Mouse (Mus musculus): ENCODE measurements around the gene Il25. TPM values are rescaled to one million over a fixed set of nuclear protein-coding genes. Genes with fewer than 3 reads are reported as not detected.

Il25 gene
- not detected in 2 replicates for polyA plus RNA-seq (2012; rRNA removed; ENCODE audit: low replicate concordance)

GRCm38 (mm10) chr14:54932645-54933150, at the start of gene Il25:
Gene Il25 (plus strand): TSS chr14:54932695.

GRCm38 (mm10) chr14:54883154-54884021, 49.1 kb upstream of the Il25 start, which contains the start of the genes Bcl2l2 and Gm20521:
Gene Bcl2l2 (plus strand): TSS chr14:54883377.
Gene Gm20521 (plus strand): TSS chr14:54883441.

GRCm38 (mm10) chr14:54892200-54892599, 40.3 kb upstream of the Il25 start, which contains the start of gene Pabpn1:
Gene Pabpn1 (plus strand): TSS chr14:54892500.

GRCm38 (mm10) chr14:54912886-54913285, 19.6 kb upstream of the Il25 start, which contains the start of gene Slc22a17:
Gene Slc22a17 (minus strand): TSS chr14:54913132.

DNA sequence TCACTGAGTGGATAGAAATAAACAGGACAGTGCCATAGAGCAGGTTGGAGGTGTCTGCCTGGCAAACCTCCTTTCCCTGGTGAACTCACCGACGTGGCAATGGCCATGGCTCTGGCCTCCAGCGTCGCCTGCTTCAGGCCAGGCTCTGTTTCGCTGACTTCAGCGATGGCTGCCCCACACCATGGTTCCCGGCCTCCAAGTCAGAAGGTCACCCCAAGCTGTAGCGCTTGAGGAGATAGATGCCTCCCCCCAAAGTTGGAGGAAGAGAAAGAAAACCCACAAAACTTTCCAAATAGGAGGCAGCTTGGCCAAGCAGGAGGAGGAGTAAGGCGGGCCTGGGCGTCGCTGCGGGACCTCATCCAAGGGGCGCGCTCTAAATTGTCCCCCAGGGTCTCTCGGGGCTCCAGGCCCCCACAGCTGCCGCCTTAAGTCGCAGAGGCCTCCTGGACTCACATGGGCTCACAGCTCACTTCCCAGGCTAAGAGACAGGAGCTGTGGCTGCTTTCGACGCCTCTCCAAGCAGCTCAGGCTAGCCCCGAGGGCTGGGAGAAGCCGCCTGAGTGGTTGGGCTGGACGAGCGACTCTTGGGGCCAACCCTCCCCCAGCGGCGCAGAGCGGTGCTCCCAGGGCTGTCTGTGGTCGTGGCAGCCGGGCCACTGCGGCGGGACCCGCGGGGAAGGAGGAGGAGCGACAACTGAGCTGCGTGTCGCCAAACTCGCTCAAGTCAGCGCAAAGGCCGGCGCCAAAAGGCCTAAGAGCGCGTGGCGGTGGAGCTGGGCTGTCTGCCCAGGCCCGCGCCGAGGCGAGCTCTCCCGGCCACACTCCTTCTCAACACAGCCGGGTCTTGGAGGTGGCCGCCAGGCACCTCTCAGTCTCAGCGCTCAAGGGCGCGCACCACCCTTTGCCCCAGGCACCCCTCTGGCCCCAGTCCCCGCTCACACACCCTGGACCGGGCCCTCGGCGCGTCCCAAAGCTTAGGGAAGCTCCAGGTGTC, 6.8 kb upstream of the Il25 start, which contains the start of gene Efs:
TSS of gene Efs (minus strand) at position 778 of the 994 bp plus-strand sequence.

GRCm38 (mm10) chr14:54935904-54936830, 3.7 kb downstream of the Il25 start, which contains the start of gene Cmtm5:
Gene Cmtm5 (plus strand): TSS chr14:54936261.

GRCm38 (mm10) chr14:54966320-54966977, 34.0 kb downstream of the Il25 start, which contains the start of gene Myh6:
Gene Myh6 (minus strand): TSS chr14:54966927.

GRCm38 (mm10) chr14:54976633-54977032, 44.1 kb downstream of the Il25 start, which contains the start of gene Gm17428:
Gene Gm17428 (plus strand): TSS chr14:54976933.

Other genes with a start within 250 kb of the Il25 start
- gene 1700123O20Rik, start 246.5 kb upstream of the Il25 start, polyA plus RNA-seq (2012; rRNA removed; ENCODE audit: low replicate concordance), result 52.1 and 110 TPM in 2 replicates
- gene Acin1, start 245.8 kb upstream of the Il25 start, polyA plus RNA-seq (2012; rRNA removed; ENCODE audit: low replicate concordance), result 122 and 125 TPM in 2 replicates
- gene Gm29776, start 233.9 kb upstream of the Il25 start, polyA plus RNA-seq (2012; rRNA removed; ENCODE audit: low replicate concordance), result 0.06 and 0.12 TPM in 2 replicates
- gene Cebpe, start 220.5 kb upstream of the Il25 start, polyA plus RNA-seq (2012; rRNA removed; ENCODE audit: low replicate concordance), result 2.1 and 3.1 TPM in 2 replicates
- gene Slc7a8, start 150.7 kb upstream of the Il25 start, polyA plus RNA-seq (2012; rRNA removed; ENCODE audit: low replicate concordance), result 11.6 and 16.1 TPM in 2 replicates
- gene Rnf212b, start 118.6 kb upstream of the Il25 start, polyA plus RNA-seq (2012; rRNA removed; ENCODE audit: low replicate concordance), result 0.29 TPM in 1 of 2 replicates, not detected in the other
- gene Homez, start 61.7 kb upstream of the Il25 start, polyA plus RNA-seq (2012; rRNA removed; ENCODE audit: low replicate concordance), result 3.5 and 9.6 TPM in 2 replicates
- 17.4 and 39.2 TPM in 2 replicates for gene Ppp1r3e, start 55.1 kb upstream of the Il25 start, polyA plus RNA-seq (2012; rRNA removed; ENCODE audit: low replicate concordance)
- 42.9 and 50.7 TPM in 2 replicates for gene Bcl2l2, start 49.3 kb upstream of the Il25 start, polyA plus RNA-seq (2012; rRNA removed; ENCODE audit: low replicate concordance)
- 24.7 TPM in 1 of 2 replicates, not detected in the other for gene Gm20521, start 49.3 kb upstream of the Il25 start, polyA plus RNA-seq (2012; rRNA removed; ENCODE audit: low replicate concordance)
- 73.7 and 152 TPM in 2 replicates for gene Pabpn1, start 40.2 kb upstream of the Il25 start, polyA plus RNA-seq (2012; rRNA removed; ENCODE audit: low replicate concordance)
- 75.6 and 107 TPM in 2 replicates for gene Slc22a17, start 19.6 kb upstream of the Il25 start, polyA plus RNA-seq (2012; rRNA removed; ENCODE audit: low replicate concordance)
- gene Efs, start 6.6 kb upstream of the Il25 start, polyA plus RNA-seq (2012; rRNA removed; ENCODE audit: low replicate concordance), result 38.0 and 58.4 TPM in 2 replicates
- gene Cmtm5, start 3.6 kb downstream of the Il25 start, polyA plus RNA-seq (2012; rRNA removed; ENCODE audit: low replicate concordance), result 2.3 and 6.9 TPM in 2 replicates
- gene Myh6, start 34.2 kb downstream of the Il25 start, polyA plus RNA-seq (2012; rRNA removed; ENCODE audit: low replicate concordance), result 0.48 and 0.62 TPM in 2 replicates
- gene Gm17428, start 44.2 kb downstream of the Il25 start, polyA plus RNA-seq (2012; rRNA removed; ENCODE audit: low replicate concordance), result not detected in 2 replicates
- 0.02 and 0.57 TPM in 2 replicates for gene Myh7, start 61.9 kb downstream of the Il25 start, polyA plus RNA-seq (2012; rRNA removed; ENCODE audit: low replicate concordance)
- gene Ngdn, start 82.8 kb downstream of the Il25 start, polyA plus RNA-seq (2012; rRNA removed; ENCODE audit: low replicate concordance), result 9.4 and 15.2 TPM in 2 replicates
- gene Zfhx2, start 159.6 kb downstream of the Il25 start, polyA plus RNA-seq (2012; rRNA removed; ENCODE audit: low replicate concordance), result 1.1 and 3.8 TPM in 2 replicates
- 6.1 and 7.8 TPM in 2 replicates for gene Thtpa, start 162.1 kb downstream of the Il25 start, polyA plus RNA-seq (2012; rRNA removed; ENCODE audit: low replicate concordance)
- 58.4 TPM in 2 replicates for gene Ap1g2, start 173.9 kb downstream of the Il25 start, polyA plus RNA-seq (2012; rRNA removed; ENCODE audit: low replicate concordance)
- 0.39 and 0.56 TPM in 2 replicates for gene Jph4, start 184.2 kb downstream of the Il25 start, polyA plus RNA-seq (2012; rRNA removed; ENCODE audit: low replicate concordance)